Mouse (Mus musculus) megakaryocyte, adult 5-6 weeks (primary cell): ENCODE measurements around the gene Rnf167. TPM values are rescaled to one million over a fixed set of nuclear protein-coding genes. Genes with fewer than 3 reads are reported as not detected.

ENCODE experiments used
- ATAC-seq: 2 replicates; pipeline ENCODE4 v1.8.0; 2016; ENCODE audit warnings: mild to moderate bottlenecking, inconsistent platforms; ENCODE audit not compliant: poor library complexity, severe bottlenecking
- total RNA-seq, 2 experiments: library from RNA; stranded (forward) in 1 of 2; stranded (reverse) in 1 of 2; fragments of 153-499, 151-499 nt in 1 of 2; fragments of 221-1000, 200-1000 nt in 1 of 2; gene quantifications; 2 replicates each; pipeline versions ENCODE4 v1.2.3 to v1.2.4; 2015 to 2017

Gene Rnf167
- total RNA-seq, 2 experiments from 2014 or later: 60.0 to 82.1 TPM

- ATAC-seq: no peak
These were observed 11.4 kb upstream of the Rnf167 start for GRCm38 (mm10) chr11:70635601-70636000.

GRCm38 (mm10) chr11:70637764-70638163, 9.3 kb upstream of the Rnf167 start:
- ATAC-seq: no peak

- ATAC-seq: no peak
These were observed 8.7 kb upstream of the Rnf167 start for GRCm38 (mm10) chr11:70638293-70638692.

- no peak; the same call in 1 of the 2 replicates for ATAC-seq
These were observed 8.2 kb upstream of the Rnf167 start, which contains the start of gene Gp1ba for GRCm38 (mm10) chr11:70638714-70639278. TSS of gene Gp1ba (plus strand) at chr11:70639122.

- ATAC-seq: no peak
These were observed 7.1 kb upstream of the Rnf167 start for GRCm38 (mm10) chr11:70639976-70640375.

GRCm38 (mm10) chr11:70641241-70641640, 5.8 kb upstream of the Rnf167 start:
- ATAC-seq: no peak

GRCm38 (mm10) chr11:70643051-70643450, 4.0 kb upstream of the Rnf167 start:
- no peak for ATAC-seq

- ATAC-seq: no peak
These were observed 2.4 kb upstream of the Rnf167 start for GRCm38 (mm10) chr11:70644564-70645103.

- ATAC-seq: no peak
These were observed 1.4 kb upstream of the Rnf167 start for GRCm38 (mm10) chr11:70645461-70646258.

- ATAC-seq: no peak
These were observed 828 bp upstream of the Rnf167 start for GRCm38 (mm10) chr11:70646259-70646555.

- no peak for ATAC-seq
These were observed 833 bp downstream of the Rnf167 start for GRCm38 (mm10) chr11:70647716-70648420.

GRCm38 (mm10) chr11:70648512-70648911, 1.5 kb downstream of the Rnf167 start:
- ATAC-seq: no peak

- no peak for ATAC-seq
These were observed 2.2 kb downstream of the Rnf167 start for GRCm38 (mm10) chr11:70649185-70649734.

- ATAC-seq: peak; percentile 29
These were observed 3.5 kb downstream of the Rnf167 start for GRCm38 (mm10) chr11:70650322-70651175.

- no peak for ATAC-seq
These were observed 4.4 kb downstream of the Rnf167 start for GRCm38 (mm10) chr11:70651391-70651790.

GRCm38 (mm10) chr11:70652029-70652883, 5.2 kb downstream of the Rnf167 start:
- ATAC-seq: no peak

- peak; percentile 21 for ATAC-seq
These were observed 5.9 kb downstream of the Rnf167 start for GRCm38 (mm10) chr11:70652884-70653344.

- ATAC-seq: peak; percentile 29
These were observed 6.5 kb downstream of the Rnf167 start for GRCm38 (mm10) chr11:70653345-70654197.
